Mouse (Mus musculus): ENCODE measurements around the gene Tmem216. TPM values are rescaled to one million over a fixed set of nuclear protein-coding genes. Genes with fewer than 3 reads are reported as not detected.
A peak's percentile ranks its signal among the peaks of the same experiment; 100 is the strongest.

The Tmem216 gene
- polyA plus RNA-seq, 1 experiment from 2014 or later, result 35.9 TPM

DNA sequence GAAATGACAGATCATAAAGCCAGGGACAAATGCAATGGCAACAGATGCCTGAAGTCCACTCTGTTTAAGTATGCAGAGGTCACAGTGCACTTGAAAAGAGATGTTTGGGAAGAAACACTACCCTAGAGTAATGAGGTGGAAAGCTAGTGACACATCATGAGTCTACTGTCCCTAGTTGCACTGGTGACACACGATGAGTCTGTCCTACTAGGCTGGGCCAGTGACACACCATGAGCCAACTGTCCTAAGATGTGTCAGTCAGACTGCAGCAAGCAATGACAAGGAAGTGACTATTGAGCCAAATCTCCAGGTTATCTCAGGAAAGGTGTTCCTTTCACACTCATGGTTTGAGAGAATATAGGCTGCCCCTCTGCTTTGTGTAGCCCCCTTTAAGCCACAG is 60.4 kb downstream of the Tmem216 start:
- Histone ChIP-seq H3K4me1 (replicated peaks; ENCODE audit: control insufficient read depth, insufficient read depth, low read length) (peaks cover 2% of the 10 kb centered on the region; the same call in 1 of the 2 replicates), H3K27me3 (replicated peaks; ENCODE audit: control insufficient read depth, insufficient read depth, low read length) (no peaks in the 10 kb centered on the region), H3K4me3 (ENCODE audit: low read depth, low read length) (no peak overlapping the region), H3K9me3 (ENCODE audit: control insufficient read depth, low read length) (no peaks in the 10 kb centered on the region), H3K9ac (ENCODE audit: low read depth, low read length) (no peak overlapping the region), H3K36me3 (ENCODE audit: control insufficient read depth, insufficient read depth, low read length) (peaks cover under 1% of the 10 kb centered on the region; the same call in 1 of the 2 replicates), H3K27ac (ENCODE audit: low read depth, low read length) (no peak overlapping the region), H3K4me2 (no peak overlapping the region)
- WGBS, result 81% methylated on average over 1 of the region's 1 CpGs
- DNase-seq (ENCODE audit: low spot score) (no peak), ATAC-seq (replicated peaks; ENCODE audit: low FRiP score) (no peak)

DNA sequence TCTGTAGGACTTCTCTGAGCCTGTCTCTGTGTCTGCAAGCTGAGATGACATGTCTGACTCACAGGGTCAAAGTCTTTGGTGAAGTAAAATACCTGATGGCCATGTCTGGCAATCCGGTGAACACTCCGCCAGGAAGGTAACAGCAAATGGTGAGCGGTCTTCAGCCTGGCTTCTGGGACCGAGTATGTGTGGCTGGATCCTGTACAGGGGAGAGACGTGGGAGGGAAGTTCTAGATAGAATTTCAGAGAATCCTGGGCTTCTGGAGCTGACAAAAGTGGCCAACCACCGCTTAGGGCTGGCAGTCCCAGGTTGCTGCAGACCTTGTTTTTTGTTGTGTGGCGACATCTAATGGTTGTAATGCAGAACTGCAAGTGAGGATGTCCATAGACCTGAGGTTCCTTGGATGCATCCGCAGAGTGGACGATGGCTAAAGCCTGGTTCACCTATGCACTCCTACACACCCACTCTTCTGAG is 69.7 kb downstream of the Tmem216 start:
- Histone ChIP-seq H3K4me3 (ENCODE audit: low read depth, low read length) (no peak overlapping the region), H3K36me3 (ENCODE audit: control insufficient read depth, insufficient read depth, low read length) (no peaks in the 10 kb centered on the region), H3K27me3 (replicated peaks; ENCODE audit: control insufficient read depth, insufficient read depth, low read length) (peaks cover 11% of the 10 kb centered on the region), H3K9me3 (ENCODE audit: control insufficient read depth, low read length) (no peaks in the 10 kb centered on the region), H3K27ac (ENCODE audit: low read depth, low read length) (no peak overlapping the region), H3K4me2 (no peak overlapping the region), H3K4me1 (replicated peaks; ENCODE audit: control insufficient read depth, insufficient read depth, low read length) (no peaks in the 10 kb centered on the region), H3K9ac (ENCODE audit: low read depth, low read length) (no peak overlapping the region)
- DNase-seq (ENCODE audit: low spot score), result peak; percentile 43
- ATAC-seq (replicated peaks; ENCODE audit: low FRiP score), result no peak; the same call in 1 of the 2 replicates
- WGBS, result 22% methylated on average over 9 of the region's 9 CpGs

Other genes with a start within 250 kb of the Tmem216 start
- 1.2 and 1.4 TPM in 2 replicates for gene Syt7, start 167.1 kb downstream of the Tmem216 start, polyA plus RNA-seq (2014; fragmentation: Nextera tagmentation; extraction: Ambion mirVana)
- 0.14 TPM in 1 of 2 replicates, not detected in the other for gene Lrrc10b, start 98.8 kb downstream of the Tmem216 start, polyA plus RNA-seq (2014; fragmentation: Nextera tagmentation; extraction: Ambion mirVana)
- gene Ppp1r32, start 73.3 kb downstream of the Tmem216 start, polyA plus RNA-seq (2014; fragmentation: Nextera tagmentation; extraction: Ambion mirVana), result 0.12 TPM in 1 of 2 replicates, not detected in the other
- 42.6 and 44.8 TPM in 2 replicates for gene Cpsf7, start 31.0 kb downstream of the Tmem216 start, polyA plus RNA-seq (2014; fragmentation: Nextera tagmentation; extraction: Ambion mirVana)
- 60.4 and 63.0 TPM in 2 replicates for gene Sdhaf2, start 30.1 kb downstream of the Tmem216 start, polyA plus RNA-seq (2014; fragmentation: Nextera tagmentation; extraction: Ambion mirVana)
- gene Cyb561a3, start 20.9 kb upstream of the Tmem216 start, polyA plus RNA-seq (2014; fragmentation: Nextera tagmentation; extraction: Ambion mirVana), result 14.9 and 18.5 TPM in 2 replicates
- 32.6 and 33.3 TPM in 2 replicates for gene Tmem138, start 21.1 kb upstream of the Tmem216 start, polyA plus RNA-seq (2014; fragmentation: Nextera tagmentation; extraction: Ambion mirVana)
- 311 and 347 TPM in 2 replicates for gene Ddb1, start 49.1 kb upstream of the Tmem216 start, polyA plus RNA-seq (2014; fragmentation: Nextera tagmentation; extraction: Ambion mirVana)
- 16.1 and 16.2 TPM in 2 replicates for gene Tkfc, start 49.4 kb upstream of the Tmem216 start, polyA plus RNA-seq (2014; fragmentation: Nextera tagmentation; extraction: Ambion mirVana)
- 7.8 and 10.4 TPM in 2 replicates for gene Vwce, start 78.0 kb upstream of the Tmem216 start, polyA plus RNA-seq (2014; fragmentation: Nextera tagmentation; extraction: Ambion mirVana)
- not detected in 2 replicates for gene Pga5, start 121.8 kb upstream of the Tmem216 start, polyA plus RNA-seq (2014; fragmentation: Nextera tagmentation; extraction: Ambion mirVana)
- gene Vps37c, start 132.5 kb upstream of the Tmem216 start, polyA plus RNA-seq (2014; fragmentation: Nextera tagmentation; extraction: Ambion mirVana), result 23.2 TPM in 2 replicates
- gene Cd5, start 182.8 kb upstream of the Tmem216 start, polyA plus RNA-seq (2014; fragmentation: Nextera tagmentation; extraction: Ambion mirVana), result 0.05 TPM in 1 of 2 replicates, not detected in the other